Mouse (Mus musculus) lung, postnatal 0 days (tissue): ENCODE measurements around the gene Olfr1416. TPM values are rescaled to one million over a fixed set of nuclear protein-coding genes. Genes with fewer than 3 reads are reported as not detected.

Source experiments
- ATAC-seq: fragments of 200-750 bp; cut with Nextera tagmentation; 2 replicates; pipeline ENCODE4 v1.8.0; 2017; ENCODE audit warnings: moderate library complexity
- DNase-seq: peaks from one replicate; pipeline ENCODE4 v3.0.0-alpha.2; 2016; ENCODE audit warnings: low spot score
- H3K27ac ChIP-seq: fragments of 300-500 bp; sonication (generic); 2 replicates; pipeline ENCODE4 v1.5.1; 2014; ENCODE audit warnings: antibody characterized with exemption, mild to moderate bottlenecking, low read length, mixed read lengths
- H3K27me3 ChIP-seq: fragments of 300-500 bp; sonication (generic); replicated peaks from 2 replicates; pipeline ENCODE4 v1.6.1; 2014; ENCODE audit warnings: low read length, mixed read lengths; ENCODE audit not compliant: insufficient read depth
- H3K36me3 ChIP-seq: fragments of 300-500 bp; sonication (generic); 2 replicates; pipeline ENCODE4 v1.6.1; 2014; ENCODE audit warnings: low read length, mixed read lengths; ENCODE audit not compliant: insufficient read depth
- H3K4me1 ChIP-seq: fragments of 300-500 bp; sonication (generic); 2 replicates; pipeline ENCODE4 v1.6.1; 2014; ENCODE audit warnings: antibody characterized with exemption, low read depth, low read length, mixed read lengths; ENCODE audit not compliant: insufficient read depth
- H3K4me2 ChIP-seq: fragments of 300-500 bp; sonication (generic); replicated peaks from 2 replicates; pipeline ENCODE4 v1.6.1; 2014; ENCODE audit warnings: low read depth, mild to moderate bottlenecking, low read length, moderate library complexity, mixed read lengths
- H3K4me3 ChIP-seq: fragments of 300-500 bp; sonication (generic); 2 replicates; pipeline ENCODE4 v1.5.1; 2014; ENCODE audit warnings: low read depth, low read length
- H3K9ac ChIP-seq: fragments of 300-500 bp; sonication (generic); replicated peaks from 2 replicates; pipeline ENCODE4 v1.6.1; 2014; ENCODE audit warnings: low read depth, mild to moderate bottlenecking
- H3K9me3 ChIP-seq: fragments of 300-500 bp; sonication (generic); 2 replicates; pipeline ENCODE4 v1.6.1; 2016; ENCODE audit warnings: low read length, mixed read lengths
- CTCF ChIP-seq: IDR thresholded peaks from 2 replicates; pipeline ENCODE4 v1.5.1; 2016; ENCODE audit warnings: antibody characterized with exemption, mild to moderate bottlenecking
- EP300 ChIP-seq: IDR thresholded peaks from 2 replicates; pipeline ENCODE4 v1.6.1; 2016; ENCODE audit warnings: antibody characterized with exemption, mild to moderate bottlenecking, control low read depth
- WGBS: fragments of 180-500 bp; shearing (Covaris S2); extraction: QIAGEN DNeasy Blood & Tissue Kit; methylation state at CpG from one replicate; pipeline ENCODE4 v1.1.7; 2014; 5-methylcytosine and 5-hydroxymethylcytosine counted together
- polyA plus RNA-seq: library from polyadenylated mRNA; unstranded; fragments of >200 nt; fragmentation: Nextera tagmentation; extraction: Ambion mirVana; gene quantifications from 2 replicates; pipeline ENCODE4 v1.2.1, GENCODE M21; 2015

The Olfr1416 gene
- polyA plus RNA-seq, 1 experiment from 2014 or later: not detected

DNA sequence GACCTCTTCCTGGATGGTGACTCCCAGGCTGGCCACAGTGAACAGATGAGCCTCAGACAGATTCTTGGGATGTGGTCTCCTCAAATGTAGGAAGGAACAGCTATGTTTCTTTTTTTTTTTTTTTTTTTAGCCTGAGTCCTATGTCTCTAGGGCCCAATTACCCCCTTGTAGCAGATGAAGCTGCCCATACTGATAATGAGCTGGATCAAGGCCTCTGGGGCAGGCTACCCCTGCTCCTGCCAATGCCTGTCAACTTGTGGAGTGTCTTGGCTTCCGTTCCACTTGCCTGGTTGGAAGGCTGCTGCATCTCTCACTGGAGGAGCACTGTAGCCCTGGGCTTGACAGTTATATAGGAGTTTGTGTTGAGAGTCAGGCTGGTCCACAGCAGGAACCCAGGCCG is 11.1 kb upstream of the Olfr1416 start, which contains the start of gene Olfr1415:
Gene Olfr1415, minus strand, starts transcription at position 101 of the 400 bp plus-strand sequence.
- no peak for DNase-seq
- H3K4me1 ChIP-seq: no peaks in the 10 kb centered on the region
- H3K9me3 ChIP-seq: 0 out of 2 replicates have a peak, but pooled peaks cover 2% of the 10 kb centered on the region
- no peak within 1 kb of the TSS for H3K4me2 ChIP-seq
- ATAC-seq: no peak
- no peaks in the 10 kb centered on the region for H3K36me3 ChIP-seq
- no peak within 1 kb of the TSS for H3K27ac ChIP-seq
- TF ChIP-seq CTCF: no peak
- no peak for TF ChIP-seq EP300
- 82% methylated on average over 2 of the region's 2 CpGs for WGBS
- H3K27me3 ChIP-seq: no peaks in the 10 kb centered on the region
- no peak within 1 kb of the TSS for H3K9ac ChIP-seq
- no peak within 1 kb of the TSS for H3K4me3 ChIP-seq

DNA sequence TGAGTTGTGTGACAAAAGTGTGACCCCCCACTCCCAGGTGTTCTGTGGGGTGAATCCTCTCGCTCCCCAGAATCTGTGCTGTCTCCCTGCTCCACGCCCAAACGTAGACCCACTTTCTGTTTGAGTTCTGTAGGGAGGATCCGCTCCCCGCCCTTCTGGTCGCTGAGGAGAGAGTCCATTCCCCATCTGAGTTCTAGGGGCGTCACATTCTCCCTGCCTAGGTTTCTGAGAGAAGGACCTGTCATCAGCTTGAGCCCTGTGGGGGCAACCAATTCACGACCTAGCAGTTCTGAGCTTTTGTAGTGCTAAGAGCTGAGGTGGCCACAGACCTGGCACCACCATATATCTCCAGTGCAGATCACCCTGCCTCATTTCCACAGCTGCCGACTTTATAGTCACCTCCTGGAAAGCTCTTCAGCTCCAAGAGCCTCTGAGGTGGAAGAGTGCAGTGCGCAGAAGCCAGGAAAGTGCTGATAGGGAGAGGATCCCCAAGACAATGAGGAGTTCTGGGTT is 10.8 kb downstream of the Olfr1416 start:
- WGBS: 2% methylated on average over 10 of the region's 10 CpGs
- Histone ChIP-seq H3K27me3 (no peaks in the 10 kb centered on the region), H3K36me3 (no peaks in the 10 kb centered on the region), H3K4me3 (peak overlapping the region; percentile 91), H3K4me1 (peaks cover 5% of the 10 kb centered on the region; the same call in 1 of the 2 replicates), H3K27ac (peak overlapping the region; percentile 79), H3K9ac (peak overlapping the region; percentile 72), H3K4me2 (peak overlapping the region; percentile 91), H3K9me3 (no peaks in the 10 kb centered on the region)
- TF ChIP-seq EP300: 0 out of 2 replicates have a peak, but pooled peaks have one; percentile 32
- TF ChIP-seq CTCF: no peak
- DNase-seq: peak; percentile 55
- peak; percentile 64 for ATAC-seq

DNA sequence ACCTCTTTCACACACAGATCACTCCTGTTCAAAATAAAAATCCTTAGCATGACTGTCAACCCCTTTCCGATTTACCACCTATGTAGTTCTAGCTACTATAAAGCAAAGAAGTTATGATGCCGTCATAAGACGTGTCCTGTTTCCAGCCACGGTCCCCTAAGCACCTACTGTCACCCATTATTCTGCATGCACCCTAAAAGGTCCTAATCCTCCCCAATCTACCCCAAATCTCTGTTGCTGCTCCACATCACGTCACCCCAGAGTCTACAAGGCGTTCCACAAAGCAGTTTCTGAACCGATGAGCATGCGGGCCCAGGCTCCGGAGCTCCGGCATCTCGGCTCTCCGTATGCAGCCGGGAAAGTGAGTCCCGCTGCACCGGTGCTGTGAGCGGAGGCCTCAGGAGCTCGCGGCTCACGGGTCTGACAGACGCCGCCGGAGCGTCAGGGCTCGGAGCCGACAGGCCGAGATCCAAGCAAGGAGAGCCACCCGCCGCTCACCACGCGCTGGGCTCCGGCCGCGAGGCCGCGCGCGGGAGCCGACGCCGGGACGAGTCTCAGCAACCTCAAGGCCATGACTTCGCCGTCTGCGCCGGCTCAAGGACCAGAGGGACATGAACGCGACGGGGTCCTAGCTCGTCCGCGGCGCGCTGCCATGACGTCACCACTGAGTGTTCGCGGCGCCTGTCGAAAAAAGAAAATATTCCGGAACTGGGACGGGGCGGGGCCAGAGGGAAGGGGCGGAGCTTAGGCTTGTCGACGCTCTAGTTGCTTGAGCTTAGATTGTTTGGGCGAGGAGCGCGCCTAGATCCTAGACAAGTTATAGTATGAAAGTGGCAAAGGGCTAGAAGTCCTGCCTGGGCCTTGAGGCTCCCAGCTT is 11.5 kb downstream of the Olfr1416 start, which contains the start of gene Ndufa10:
Gene Ndufa10, minus strand, starts transcription at position 696 of the 877 bp plus-strand sequence.
- TF ChIP-seq EP300: no peak
- TF ChIP-seq CTCF: no peak
- ATAC-seq (peak; percentile 96), DNase-seq (peak; percentile 95)
- Histone ChIP-seq H3K36me3 (0 out of 2 replicates have a peak, but pooled peaks cover 3% of the 10 kb centered on the region), H3K4me2 (peak within 1 kb of the TSS; percentile 91), H3K27me3 (no peaks in the 10 kb centered on the region), H3K9me3 (no peaks in the 10 kb centered on the region), H3K4me1 (peaks cover 5% of the 10 kb centered on the region; the same call in 1 of the 2 replicates), H3K4me3 (peak within 1 kb of the TSS; percentile 91), H3K27ac (peak within 1 kb of the TSS; percentile 82), H3K9ac (peak within 1 kb of the TSS; percentile 99)
- WGBS: 1% methylated on average over 67 of the region's 67 CpGs

DNA sequence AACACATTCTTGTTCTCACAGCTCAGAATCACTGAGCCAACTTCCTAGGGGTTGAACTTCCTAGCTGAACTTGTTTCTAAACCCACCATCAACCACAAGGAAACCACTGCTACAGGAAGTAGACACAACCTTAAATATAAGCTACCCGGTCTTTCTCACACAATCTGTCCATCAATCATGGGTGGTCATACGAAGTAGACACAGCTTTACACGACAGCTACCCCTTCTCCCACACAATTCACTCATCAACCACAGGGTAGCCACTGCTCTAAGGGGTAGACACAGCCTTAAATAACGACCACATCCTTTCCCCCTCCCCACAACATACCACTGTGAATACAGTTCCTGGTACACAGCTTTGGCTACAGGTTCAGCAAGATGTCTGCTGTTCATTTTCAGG is 16.0 kb downstream of the Olfr1416 start:
- H3K36me3 ChIP-seq: peaks cover 28% of the 10 kb centered on the region
- no peak for ATAC-seq
- H3K27me3 ChIP-seq: no peaks in the 10 kb centered on the region
- no peak overlapping the region for H3K27ac ChIP-seq
- H3K9me3 ChIP-seq: no peaks in the 10 kb centered on the region
- H3K4me1 ChIP-seq: peaks cover 5% of the 10 kb centered on the region; the same call in 1 of the 2 replicates
- DNase-seq: no peak
- no peak overlapping the region for H3K4me3 ChIP-seq
- WGBS: 68% methylated on average over 4 of the region's 4 CpGs
- H3K4me2 ChIP-seq: no peak overlapping the region
- TF ChIP-seq EP300: no peak
- TF ChIP-seq CTCF: no peak
- no peak overlapping the region for H3K9ac ChIP-seq

DNA sequence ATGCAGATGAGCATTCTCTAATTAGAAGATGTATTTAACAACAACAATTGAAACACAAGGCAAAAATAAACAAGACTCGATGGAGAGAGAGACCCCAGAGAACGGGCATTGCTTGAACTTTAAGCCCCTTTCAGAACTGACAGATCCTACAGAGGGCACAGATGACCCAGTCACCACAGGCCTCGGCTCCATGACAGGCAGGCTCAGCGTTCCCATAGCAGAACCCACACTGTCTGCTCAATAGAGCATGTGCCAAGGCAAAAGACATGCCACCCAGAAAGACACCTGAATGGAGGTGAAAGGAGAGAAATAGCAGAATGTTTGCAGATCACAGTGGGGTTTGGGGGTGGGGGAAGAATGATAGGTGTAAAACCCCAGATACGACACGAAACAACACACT is 26.5 kb downstream of the Olfr1416 start:
- ATAC-seq (no peak), DNase-seq (no peak)
- Histone ChIP-seq H3K4me2 (no peak overlapping the region), H3K4me1 (no peaks in the 10 kb centered on the region), H3K9ac (no peak overlapping the region), H3K27ac (no peak overlapping the region), H3K36me3 (peaks cover 44% of the 10 kb centered on the region), H3K9me3 (no peaks in the 10 kb centered on the region), H3K27me3 (no peaks in the 10 kb centered on the region), H3K4me3 (no peak overlapping the region)
- TF ChIP-seq EP300 (no peak), CTCF (no peak)
- WGBS: 90% methylated on average over 6 of the region's 6 CpGs

DNA sequence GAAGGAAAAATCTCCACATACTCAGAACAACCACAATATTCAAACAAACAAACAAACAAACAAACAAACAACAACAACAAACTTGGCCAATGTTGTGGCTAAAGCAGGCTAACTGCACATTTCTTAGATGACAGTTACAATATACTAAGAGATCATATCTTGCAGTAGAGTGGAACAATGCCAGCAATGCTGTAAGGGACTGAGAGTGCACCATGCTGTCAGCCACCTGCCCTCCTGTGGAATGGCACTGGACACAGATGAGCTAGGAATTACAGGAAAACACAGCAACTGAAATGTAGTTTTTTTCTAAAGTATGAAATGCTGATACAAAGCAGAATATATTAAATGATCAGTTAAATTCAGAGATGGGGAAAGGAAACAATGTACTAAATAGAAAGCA is 27.2 kb downstream of the Olfr1416 start:
- no peak overlapping the region for H3K4me2 ChIP-seq
- peaks cover 43% of the 10 kb centered on the region for H3K36me3 ChIP-seq
- no peak overlapping the region for H3K27ac ChIP-seq
- DNase-seq: no peak
- TF ChIP-seq EP300 (no peak), CTCF (no peak)
- H3K4me1 ChIP-seq: no peaks in the 10 kb centered on the region
- H3K4me3 ChIP-seq: no peak overlapping the region
- no peak overlapping the region for H3K9ac ChIP-seq
- no peaks in the 10 kb centered on the region for H3K27me3 ChIP-seq
- no peaks in the 10 kb centered on the region for H3K9me3 ChIP-seq
- ATAC-seq: no peak
